Mouse (Mus musculus) liver, postnatal 0 days (tissue): ENCODE data around the gene Scn4a.

Experiments
- CTCF ChIP-seq: sonication (generic); IDR thresholded peaks from 2 replicates; pipeline ENCODE4 v1.5.1; 2016; ENCODE audit warnings: antibody characterized with exemption, low read depth
- EP300 ChIP-seq: IDR thresholded peaks from 2 replicates; pipeline ENCODE4 v1.6.1; 2016; ENCODE audit warnings: antibody characterized with exemption, low read depth, mild to moderate bottlenecking

GRCm38 (mm10) chr11:106365366-106365765 is 12.3 kb upstream of the Scn4a start, which contains the start of gene Prr29:
- no peak for TF ChIP-seq EP300
- TF ChIP-seq CTCF = no peak
